Mouse (Mus musculus) megakaryocyte progenitor cell, adult 5-6 weeks (primary cell): Measurements from ENCODE around the gene Hacd4. TPM values are rescaled to one million over a fixed set of nuclear protein-coding genes. Genes with fewer than 3 reads are reported as not detected.

Experiments
- ATAC-seq: replicated peaks from 2 replicates; pipeline ENCODE4 v1.8.0; 2016; ENCODE audit warnings: mild to moderate bottlenecking, moderate TSS enrichment, inconsistent platforms; ENCODE audit not compliant: poor library complexity
- total RNA-seq, 2 experiments: library from RNA; stranded (forward) in 1 of 2; stranded (reverse) in 1 of 2; fragments of 157-497, 149-512 nt in 1 of 2; fragments of 200-1000 nt in 1 of 2; gene quantifications; 2 replicates each; pipeline versions ENCODE4 v1.2.3 to v1.2.4; 2015 to 2017

Gene Hacd4
- total RNA-seq, 2 experiments from 2014 or later: 2.0 to 6.4 TPM

GRCm38 (mm10) chr4:88356652-88357051 is 82.1 kb downstream of the Hacd4 start:
- ATAC-seq: peak; percentile 92

GRCm38 (mm10) chr4:88350910-88351309 is 87.8 kb downstream of the Hacd4 start:
- peak; percentile 98 for ATAC-seq

Other genes starting within 250 kb of the Hacd4 start
- gene Ifnb1, start 83.8 kb upstream of the Hacd4 start, total RNA-seq (2015): 0.95 TPM in 1 of 2 replicates, not detected in the other
- gene Ifnb1, start 83.8 kb upstream of the Hacd4 start, total RNA-seq (2017): not detected in 2 replicates
- not detected in 2 replicates for gene Ifna15, start 119.3 kb upstream of the Hacd4 start, total RNA-seq (2015)
- gene Ifna15, start 119.3 kb upstream of the Hacd4 start, total RNA-seq (2017): not detected in 2 replicates
- not detected in 2 replicates for gene Ifna14, start 132.9 kb upstream of the Hacd4 start, total RNA-seq (2015)
- gene Ifna14, start 132.9 kb upstream of the Hacd4 start, total RNA-seq (2017): not detected in 2 replicates
- not detected in 2 replicates for gene Ifna9, start 153.5 kb upstream of the Hacd4 start, total RNA-seq (2015)
- gene Ifna9, start 153.5 kb upstream of the Hacd4 start, total RNA-seq (2017): not detected in 2 replicates
- not detected in 2 replicates for gene Ifna12, start 164.4 kb upstream of the Hacd4 start, total RNA-seq (2015)
- gene Ifna12, start 164.4 kb upstream of the Hacd4 start, total RNA-seq (2017): not detected in 2 replicates
- not detected in 2 replicates for gene C87499, start 195.5 kb upstream of the Hacd4 start, total RNA-seq (2015)
- not detected in 2 replicates for gene C87499, start 195.5 kb upstream of the Hacd4 start, total RNA-seq (2017)
- gene Ifna13, start 205.5 kb upstream of the Hacd4 start, total RNA-seq (2015): not detected in 2 replicates
- 0.20 and 0.29 TPM in 2 replicates for gene Ifna13, start 205.5 kb upstream of the Hacd4 start, total RNA-seq (2017)
- not detected in 2 replicates for gene Ifna16, start 238.0 kb upstream of the Hacd4 start, total RNA-seq (2015)
- gene Ifna16, start 238.0 kb upstream of the Hacd4 start, total RNA-seq (2017): not detected in 2 replicates
- not detected in 2 replicates for gene Ifna2, start 245.0 kb upstream of the Hacd4 start, total RNA-seq (2015)
- not detected in 2 replicates for gene Ifna2, start 245.0 kb upstream of the Hacd4 start, total RNA-seq (2017)